Mouse (Mus musculus): ENCODE measurements at regions not wholly inside any gene's neighbourhood (a gene's known extent, or its start where the extent isn't known, plus 50 kb on each side); places are given as distances from the start of the nearest gene placed in this dataset.
A peak's percentile ranks its signal among the peaks of the same experiment; 100 is the strongest.

GRCm38 (mm10) chr17:4265946-4266345, 569.9 kb upstream of the Nox3 start:
- peak overlapping the region; percentile 32; the same call in 1 of the 2 replicates for H3K27ac ChIP-seq (ENCODE audit: low read depth, low read length)
- 5% methylated on average over 6 of the region's 6 CpGs for WGBS
- H3K4me1 ChIP-seq (ENCODE audit: insufficient read depth, low read length) = peaks cover 6% of the 10 kb centered on the region; the same call in 1 of the 2 replicates
- H3K4me2 ChIP-seq (ENCODE audit: low read depth, low read length, poor library complexity, severe bottlenecking) = no peak overlapping the region
- DNase-seq (ENCODE audit: low spot score) (no peak), ATAC-seq (ENCODE audit: low FRiP score) (no peak)
- no peak overlapping the region for H3K9ac ChIP-seq (replicated peaks; ENCODE audit: low read length, poor library complexity, severe bottlenecking)
- no peaks in the 10 kb centered on the region for H3K27me3 ChIP-seq (ENCODE audit: insufficient read depth, low read length)
- H3K4me3 ChIP-seq (ENCODE audit: low read depth, low read length) = no peak overlapping the region
- no peak for TF ChIP-seq CTCF (IDR thresholded peaks at IDR 0.05)
- no peaks in the 10 kb centered on the region for H3K9me3 ChIP-seq (ENCODE audit: low read length)
- no peaks in the 10 kb centered on the region for H3K36me3 ChIP-seq (ENCODE audit: insufficient read depth, low read length)

- H3K9me3 ChIP-seq (ENCODE audit: low read length) = no peaks in the 10 kb centered on the region
- H3K4me3 ChIP-seq (ENCODE audit: low read depth, low read length) = no peak overlapping the region
- peaks cover 6% of the 10 kb centered on the region; the same call in 1 of the 2 replicates for H3K4me1 ChIP-seq (ENCODE audit: insufficient read depth, low read length)
- H3K4me2 ChIP-seq (ENCODE audit: low read depth, low read length, poor library complexity, severe bottlenecking) = no peak overlapping the region
- TF ChIP-seq CTCF (IDR thresholded peaks at IDR 0.05) = no peak
- no peaks in the 10 kb centered on the region for H3K27me3 ChIP-seq (ENCODE audit: insufficient read depth, low read length)
- DNase-seq (ENCODE audit: low spot score) = no peak
- no peaks in the 10 kb centered on the region for H3K36me3 ChIP-seq (ENCODE audit: insufficient read depth, low read length)
- no peak for ATAC-seq (ENCODE audit: low FRiP score)
- no peak overlapping the region for H3K9ac ChIP-seq (replicated peaks; ENCODE audit: low read length, poor library complexity, severe bottlenecking)
- 51% methylated on average over 5 of the region's 5 CpGs for WGBS
- H3K27ac ChIP-seq (ENCODE audit: low read depth, low read length) = peak overlapping the region; percentile 32; the same call in 1 of the 2 replicates
These were observed 570.4 kb upstream of the Nox3 start for GRCm38 (mm10) chr17:4266487-4266886.

DNA sequence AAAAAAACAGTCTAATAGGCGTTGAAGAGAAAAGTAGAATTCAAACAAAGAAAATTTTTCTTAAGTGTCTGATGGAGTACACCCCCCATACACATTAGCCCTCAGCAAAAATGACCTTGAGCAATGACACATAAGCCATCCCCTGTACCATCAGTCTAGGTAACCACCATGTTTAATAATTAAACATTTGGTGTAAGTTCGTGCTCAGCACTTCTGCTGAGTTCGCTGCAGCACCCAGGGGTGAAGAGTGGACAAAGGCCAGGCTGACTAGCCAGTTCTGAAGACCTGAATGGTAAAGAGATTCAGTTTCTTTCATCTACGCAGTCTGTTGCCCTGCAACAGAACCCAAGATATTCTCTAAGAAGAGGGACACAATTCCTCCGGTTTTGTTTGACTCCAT, 572.3 kb upstream of the Nox3 start:
- H3K36me3 ChIP-seq (ENCODE audit: insufficient read depth, low read length) = no peaks in the 10 kb centered on the region
- WGBS = 73% methylated on average over 5 of the region's 5 CpGs
- ATAC-seq (ENCODE audit: low FRiP score) (no peak), DNase-seq (ENCODE audit: low spot score) (no peak)
- no peaks in the 10 kb centered on the region for H3K9me3 ChIP-seq (ENCODE audit: low read length)
- H3K4me1 ChIP-seq (ENCODE audit: insufficient read depth, low read length) = peaks cover 6% of the 10 kb centered on the region; the same call in 1 of the 2 replicates
- H3K4me3 ChIP-seq (ENCODE audit: low read depth, low read length) = no peak overlapping the region
- no peak overlapping the region for H3K4me2 ChIP-seq (ENCODE audit: low read depth, low read length, poor library complexity, severe bottlenecking)
- no peak for TF ChIP-seq CTCF (IDR thresholded peaks at IDR 0.05)
- no peak overlapping the region for H3K9ac ChIP-seq (replicated peaks; ENCODE audit: low read length, poor library complexity, severe bottlenecking)
- no peak overlapping the region for H3K27ac ChIP-seq (ENCODE audit: low read depth, low read length)
- no peaks in the 10 kb centered on the region for H3K27me3 ChIP-seq (ENCODE audit: insufficient read depth, low read length)

- DNase-seq (ENCODE audit: low spot score) (no peak), ATAC-seq (ENCODE audit: low FRiP score) (no peak)
- no peak for TF ChIP-seq CTCF (IDR thresholded peaks at IDR 0.05)
- Histone ChIP-seq H3K4me1 (ENCODE audit: insufficient read depth, low read length) (no peaks in the 10 kb centered on the region), H3K27ac (ENCODE audit: low read depth, low read length) (no peak overlapping the region), H3K36me3 (ENCODE audit: insufficient read depth, low read length) (no peaks in the 10 kb centered on the region), H3K4me2 (ENCODE audit: low read depth, low read length, poor library complexity, severe bottlenecking) (no peak overlapping the region), H3K27me3 (ENCODE audit: insufficient read depth, low read length) (no peaks in the 10 kb centered on the region), H3K4me3 (ENCODE audit: low read depth, low read length) (no peak overlapping the region), H3K9me3 (ENCODE audit: low read length) (no peaks in the 10 kb centered on the region), H3K9ac (replicated peaks; ENCODE audit: low read length, poor library complexity, severe bottlenecking) (no peak overlapping the region)
- 88% methylated on average over 5 of the region's 5 CpGs for WGBS
These were observed 576.4 kb upstream of the Nox3 start for GRCm38 (mm10) chr17:4272456-4272855.

DNA sequence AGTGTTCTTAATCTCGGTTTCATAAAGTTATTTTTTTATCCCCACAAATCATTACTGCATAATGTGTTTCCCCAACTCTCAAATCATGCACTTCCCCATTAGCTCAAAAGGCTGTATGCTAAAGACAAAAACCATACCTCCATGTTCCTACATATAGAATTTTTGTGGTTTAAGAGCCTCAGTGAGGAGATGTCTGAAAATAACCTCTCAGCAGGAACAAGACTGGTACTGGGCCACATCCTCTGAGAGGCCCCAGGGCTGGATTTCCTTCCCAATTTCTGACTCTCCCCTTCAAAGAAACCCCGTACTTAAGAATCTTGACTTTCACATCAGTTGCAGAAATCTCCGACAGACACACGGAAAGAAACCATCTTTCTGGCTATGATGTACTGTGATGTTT, 580.7 kb upstream of the Nox3 start:
- Histone ChIP-seq H3K4me2 (ENCODE audit: low read depth, low read length, poor library complexity, severe bottlenecking) (no peak overlapping the region), H3K27me3 (ENCODE audit: insufficient read depth, low read length) (no peaks in the 10 kb centered on the region), H3K9ac (replicated peaks; ENCODE audit: low read length, poor library complexity, severe bottlenecking) (no peak overlapping the region), H3K36me3 (ENCODE audit: insufficient read depth, low read length) (no peaks in the 10 kb centered on the region), H3K9me3 (ENCODE audit: low read length) (no peaks in the 10 kb centered on the region), H3K4me3 (ENCODE audit: low read depth, low read length) (no peak overlapping the region), H3K27ac (ENCODE audit: low read depth, low read length) (no peak overlapping the region), H3K4me1 (ENCODE audit: insufficient read depth, low read length) (no peaks in the 10 kb centered on the region)
- 77% methylated on average over 4 of the region's 4 CpGs for WGBS
- no peak for DNase-seq (ENCODE audit: low spot score)
- ATAC-seq (ENCODE audit: low FRiP score) = no peak
- no peak for TF ChIP-seq CTCF (IDR thresholded peaks at IDR 0.05)

GRCm38 (mm10) chr17:4278239-4278827, 582.3 kb upstream of the Nox3 start:
- no peaks in the 10 kb centered on the region for H3K4me1 ChIP-seq (ENCODE audit: insufficient read depth, low read length)
- 66% methylated on average over 4 of the region's 4 CpGs for WGBS
- H3K4me3 ChIP-seq (ENCODE audit: low read depth, low read length) = no peak overlapping the region
- no peaks in the 10 kb centered on the region for H3K27me3 ChIP-seq (ENCODE audit: insufficient read depth, low read length)
- H3K9ac ChIP-seq (replicated peaks; ENCODE audit: low read length, poor library complexity, severe bottlenecking) = no peak overlapping the region
- no peak for DNase-seq (ENCODE audit: low spot score)
- no peaks in the 10 kb centered on the region for H3K36me3 ChIP-seq (ENCODE audit: insufficient read depth, low read length)
- no peak for TF ChIP-seq CTCF (IDR thresholded peaks at IDR 0.05)
- no peaks in the 10 kb centered on the region for H3K9me3 ChIP-seq (ENCODE audit: low read length)
- no peak overlapping the region for H3K4me2 ChIP-seq (ENCODE audit: low read depth, low read length, poor library complexity, severe bottlenecking)
- H3K27ac ChIP-seq (ENCODE audit: low read depth, low read length) = no peak overlapping the region
- ATAC-seq (ENCODE audit: low FRiP score) = no peak
